Mouse (Mus musculus): ENCODE results near the gene Ssh2. TPM values are rescaled to one million over a fixed set of nuclear protein-coding genes. Genes with fewer than 3 reads are reported as not detected.

Gene Ssh2
- polyA plus RNA-seq, 1 experiment from 2014 or later, result 7.4 TPM

DNA sequence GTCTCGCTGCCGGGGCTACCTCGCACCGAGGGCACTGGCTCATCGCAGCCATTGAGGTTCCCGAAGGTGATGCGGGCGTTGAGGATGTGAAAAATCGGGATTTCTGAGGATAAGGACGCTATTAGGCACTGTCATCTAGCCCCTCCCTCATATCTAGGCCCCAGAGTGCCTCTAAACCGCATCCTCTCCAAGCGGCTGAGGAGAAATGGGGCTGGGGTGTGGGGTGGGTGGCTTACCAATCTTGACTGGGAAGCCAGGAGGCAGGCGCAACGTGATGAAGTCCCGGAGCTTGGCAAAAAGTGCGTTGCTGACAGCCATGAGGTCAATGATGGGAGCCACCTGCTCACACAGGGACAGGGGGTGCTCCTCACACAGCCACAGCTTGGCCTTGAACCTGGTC lies 256.7 kb downstream of the Ssh2 start:
- 83% methylated on average over 16 of the region's 16 CpGs for WGBS
- peaks cover 23% of the 10 kb centered on the region for H3K36me3 ChIP-seq (ENCODE audit: insufficient read depth, low read length)
- no peak overlapping the region for H3K4me3 ChIP-seq (ENCODE audit: low read length)
- 0 out of 2 replicates have a peak, but pooled peaks cover 8% of the 10 kb centered on the region for H3K27me3 ChIP-seq (ENCODE audit: insufficient read depth, low read length)
- no peak for ATAC-seq (ENCODE audit: low FRiP score, low TSS enrichment)
- H3K9me3 ChIP-seq (ENCODE audit: low read length), result no peaks in the 10 kb centered on the region
- no peak overlapping the region for H3K4me2 ChIP-seq (replicated peaks; ENCODE audit: low read depth, low read length)
- no peak overlapping the region for H3K9ac ChIP-seq (replicated peaks; ENCODE audit: low read length)
- peaks cover under 1% of the 10 kb centered on the region; the same call in 1 of the 2 replicates for H3K4me1 ChIP-seq (ENCODE audit: insufficient read depth, low read length)
- H3K27ac ChIP-seq (ENCODE audit: low read length), result no peak overlapping the region

DNA sequence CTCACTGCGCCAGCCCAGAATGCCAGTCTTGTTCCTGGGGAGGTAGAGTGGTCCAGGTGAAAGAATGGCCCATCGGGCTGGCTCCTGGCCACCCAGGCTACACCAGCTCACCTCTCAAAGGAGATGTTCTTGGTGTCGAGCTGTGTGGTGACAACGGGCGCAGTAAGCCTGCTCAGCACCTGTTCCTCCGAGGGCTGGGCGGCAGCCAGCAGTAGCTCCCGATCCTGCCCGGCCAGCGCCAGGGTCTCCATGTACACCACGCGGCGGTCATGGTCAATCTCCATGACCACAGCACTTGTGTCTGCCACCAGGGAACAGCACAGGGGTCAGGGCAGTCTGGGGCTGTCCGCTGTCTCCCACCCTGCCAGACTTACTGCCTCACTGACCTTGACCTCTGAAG lies 260.1 kb downstream of the Ssh2 start:
- Histone ChIP-seq H3K36me3 (ENCODE audit: insufficient read depth, low read length) (peaks cover 18% of the 10 kb centered on the region), H3K4me3 (ENCODE audit: low read length) (no peak overlapping the region), H3K9me3 (ENCODE audit: low read length) (no peaks in the 10 kb centered on the region), H3K4me2 (replicated peaks; ENCODE audit: low read depth, low read length) (no peak overlapping the region), H3K4me1 (ENCODE audit: insufficient read depth, low read length) (no peaks in the 10 kb centered on the region), H3K27ac (ENCODE audit: low read length) (peak overlapping the region; percentile 41; the same call in 1 of the 2 replicates), H3K9ac (replicated peaks; ENCODE audit: low read length) (no peak overlapping the region), H3K27me3 (ENCODE audit: insufficient read depth, low read length) (no peaks in the 10 kb centered on the region)
- ATAC-seq (ENCODE audit: low FRiP score, low TSS enrichment), result no peak
- WGBS, result 88% methylated on average over 14 of the region's 14 CpGs

DNA sequence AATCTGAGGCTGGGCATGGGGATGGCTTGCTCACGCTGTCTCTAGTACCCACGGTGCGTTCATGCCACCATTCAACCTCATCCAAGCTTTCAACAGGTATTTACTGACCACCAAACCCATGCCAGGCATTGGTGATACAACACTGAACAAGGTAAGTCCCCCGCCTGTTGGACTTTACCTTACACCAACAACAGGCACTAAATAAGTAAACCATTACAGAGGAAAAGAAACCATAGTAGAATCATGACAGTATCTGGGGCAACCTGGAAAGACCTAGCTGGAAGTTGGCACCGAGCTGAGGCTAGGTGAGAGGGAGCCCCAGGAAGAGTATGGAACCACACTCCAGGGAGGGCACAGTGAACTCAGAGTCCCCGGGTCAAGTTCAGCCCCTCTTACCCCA lies 260.8 kb downstream of the Ssh2 start:
- Histone ChIP-seq H3K4me2 (replicated peaks; ENCODE audit: low read depth, low read length) (no peak overlapping the region), H3K9me3 (ENCODE audit: low read length) (no peaks in the 10 kb centered on the region), H3K27me3 (ENCODE audit: insufficient read depth, low read length) (no peaks in the 10 kb centered on the region), H3K27ac (ENCODE audit: low read length) (peak overlapping the region; percentile 41), H3K4me1 (ENCODE audit: insufficient read depth, low read length) (no peaks in the 10 kb centered on the region), H3K9ac (replicated peaks; ENCODE audit: low read length) (no peak overlapping the region), H3K36me3 (ENCODE audit: insufficient read depth, low read length) (peaks cover 12% of the 10 kb centered on the region), H3K4me3 (ENCODE audit: low read length) (no peak overlapping the region)
- ATAC-seq (ENCODE audit: low FRiP score, low TSS enrichment), result peak; percentile 65; the same call in 1 of the 2 replicates
- WGBS, result 89% methylated on average over 6 of the region's 6 CpGs

DNA sequence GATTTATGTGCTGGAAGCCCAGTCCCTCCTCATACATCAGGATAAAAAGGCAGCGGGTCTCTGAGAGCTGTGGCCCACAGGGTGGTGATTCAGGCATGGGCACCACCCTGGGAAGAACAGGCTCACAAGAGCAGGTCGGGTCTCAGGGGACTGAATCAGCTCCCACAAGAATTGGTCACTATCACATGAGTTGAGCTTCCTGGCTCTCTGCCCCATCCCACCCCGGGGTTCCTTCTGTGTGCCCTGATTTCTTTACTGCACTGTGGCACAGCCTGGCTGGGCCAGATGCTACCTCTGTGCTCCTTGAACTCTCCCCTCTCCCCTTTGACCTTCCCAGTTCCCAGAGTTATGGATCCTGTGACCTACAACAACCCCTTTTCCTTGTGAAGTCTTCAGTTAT lies 267.0 kb downstream of the Ssh2 start:
- H3K4me3 ChIP-seq (ENCODE audit: low read length), result no peak overlapping the region
- H3K4me2 ChIP-seq (replicated peaks; ENCODE audit: low read depth, low read length), result no peak overlapping the region
- no peaks in the 10 kb centered on the region for H3K27me3 ChIP-seq (ENCODE audit: insufficient read depth, low read length)
- H3K4me1 ChIP-seq (ENCODE audit: insufficient read depth, low read length), result peaks cover 17% of the 10 kb centered on the region
- 59% methylated on average over 3 of the region's 3 CpGs for WGBS
- no peak overlapping the region for H3K9ac ChIP-seq (replicated peaks; ENCODE audit: low read length)
- H3K27ac ChIP-seq (ENCODE audit: low read length), result no peak overlapping the region
- H3K36me3 ChIP-seq (ENCODE audit: insufficient read depth, low read length), result no peaks in the 10 kb centered on the region
- ATAC-seq (ENCODE audit: low FRiP score, low TSS enrichment), result no peak
- no peaks in the 10 kb centered on the region for H3K9me3 ChIP-seq (ENCODE audit: low read length)

DNA sequence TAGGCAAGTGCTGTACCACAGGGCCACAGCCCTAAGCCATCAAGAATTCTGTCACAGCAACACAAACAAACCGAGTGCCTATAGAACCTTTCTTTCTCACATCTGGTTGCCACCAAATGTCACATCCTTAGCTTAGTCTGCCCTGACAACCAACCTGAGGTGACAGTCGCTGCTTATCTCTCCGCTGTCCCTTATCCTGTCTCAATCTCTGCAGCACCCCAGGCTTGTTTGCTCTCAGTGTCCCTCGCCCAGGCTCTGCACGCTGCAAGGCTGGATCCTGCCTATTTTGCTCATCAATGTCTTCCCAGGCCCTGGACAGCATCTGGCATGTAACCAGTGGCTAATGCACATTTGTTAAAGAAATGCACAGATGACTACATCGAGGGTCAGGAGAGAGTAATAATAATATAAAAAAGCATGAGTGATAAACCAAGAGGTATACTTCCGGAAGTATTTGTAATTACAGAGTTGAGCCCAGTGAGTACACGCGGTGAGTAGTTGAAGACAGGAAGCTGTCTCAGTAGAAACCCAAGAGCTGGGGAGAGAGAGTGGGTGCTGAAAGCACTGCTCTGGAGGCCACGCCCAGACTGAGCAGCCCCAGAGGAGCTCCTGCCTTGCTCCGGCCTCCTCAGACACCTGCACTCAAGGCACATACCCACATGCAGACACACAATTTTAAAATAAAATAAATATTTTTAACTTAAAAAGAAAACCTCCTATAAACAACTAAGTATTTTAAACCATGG lies 267.6 kb downstream of the Ssh2 start:
- H3K9me3 ChIP-seq (ENCODE audit: low read length), result no peaks in the 10 kb centered on the region
- peaks cover 23% of the 10 kb centered on the region for H3K4me1 ChIP-seq (ENCODE audit: insufficient read depth, low read length)
- 60% methylated on average over 11 of the region's 11 CpGs for WGBS
- H3K9ac ChIP-seq (replicated peaks; ENCODE audit: low read length), result no peak overlapping the region
- no peak overlapping the region for H3K4me3 ChIP-seq (ENCODE audit: low read length)
- no peaks in the 10 kb centered on the region for H3K27me3 ChIP-seq (ENCODE audit: insufficient read depth, low read length)
- no peak overlapping the region for H3K27ac ChIP-seq (ENCODE audit: low read length)
- ATAC-seq (ENCODE audit: low FRiP score, low TSS enrichment), result no peak
- no peaks in the 10 kb centered on the region for H3K36me3 ChIP-seq (ENCODE audit: insufficient read depth, low read length)
- no peak overlapping the region for H3K4me2 ChIP-seq (replicated peaks; ENCODE audit: low read depth, low read length)

DNA sequence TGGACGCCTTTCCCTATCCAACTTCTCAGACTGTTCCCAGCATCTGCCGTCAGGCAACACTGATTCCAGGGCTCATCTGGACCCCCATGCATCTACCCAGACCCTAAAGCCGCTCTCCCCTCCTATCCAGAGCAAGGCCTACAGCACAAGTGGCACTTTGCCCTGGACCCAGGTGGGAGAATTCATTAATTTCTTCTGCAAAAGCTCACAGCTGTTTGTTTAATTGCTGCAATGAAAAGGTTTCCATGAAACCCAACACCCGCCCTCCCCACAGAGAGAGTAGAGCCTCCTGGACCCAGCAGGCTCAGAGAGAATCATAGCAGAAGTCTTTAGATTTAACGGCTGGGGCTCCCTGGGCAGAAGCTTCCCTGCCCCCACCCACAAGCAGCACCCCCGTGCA lies 269.1 kb downstream of the Ssh2 start:
- no peaks in the 10 kb centered on the region for H3K36me3 ChIP-seq (ENCODE audit: insufficient read depth, low read length)
- H3K27ac ChIP-seq (ENCODE audit: low read length), result 0 out of 2 replicates have a peak overlapping the region, but pooled peaks have one; percentile 3
- no peak overlapping the region for H3K4me2 ChIP-seq (replicated peaks; ENCODE audit: low read depth, low read length)
- no peaks in the 10 kb centered on the region for H3K27me3 ChIP-seq (ENCODE audit: insufficient read depth, low read length)
- H3K9ac ChIP-seq (replicated peaks; ENCODE audit: low read length), result 0 out of 2 replicates have a peak overlapping the region, but pooled peaks have one; percentile 27
- ATAC-seq (ENCODE audit: low FRiP score, low TSS enrichment), result no peak
- no peaks in the 10 kb centered on the region for H3K9me3 ChIP-seq (ENCODE audit: low read length)
- 38% methylated on average over 6 of the region's 6 CpGs for WGBS
- H3K4me3 ChIP-seq (ENCODE audit: low read length), result no peak overlapping the region
- peaks cover 32% of the 10 kb centered on the region for H3K4me1 ChIP-seq (ENCODE audit: insufficient read depth, low read length)

DNA sequence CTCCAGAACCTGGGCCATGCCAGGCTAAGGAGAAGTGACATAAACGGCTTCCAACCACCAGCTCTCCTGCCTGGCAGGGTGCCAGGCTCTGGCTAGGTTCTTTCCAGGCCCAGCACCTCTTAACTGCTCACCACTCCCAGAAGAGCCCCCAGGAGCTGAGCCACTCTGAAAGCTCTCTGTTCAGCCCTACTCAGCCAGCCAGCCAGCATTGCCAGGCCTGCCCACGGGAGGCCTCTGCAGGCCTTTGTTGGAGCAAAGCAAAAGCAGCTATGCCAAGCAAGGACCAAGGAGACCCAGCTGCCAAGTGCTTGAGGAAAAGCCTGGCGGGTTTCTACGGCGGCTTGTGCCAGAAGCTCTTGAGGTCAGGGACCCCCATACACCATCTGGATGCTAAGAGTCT lies 270.7 kb downstream of the Ssh2 start:
- no peaks in the 10 kb centered on the region for H3K27me3 ChIP-seq (ENCODE audit: insufficient read depth, low read length)
- no peak overlapping the region for H3K4me3 ChIP-seq (ENCODE audit: low read length)
- peaks cover 47% of the 10 kb centered on the region for H3K4me1 ChIP-seq (ENCODE audit: insufficient read depth, low read length)
- 71% methylated on average over 5 of the region's 5 CpGs for WGBS
- ATAC-seq (ENCODE audit: low FRiP score, low TSS enrichment), result no peak
- no peak overlapping the region for H3K4me2 ChIP-seq (replicated peaks; ENCODE audit: low read depth, low read length)
- no peaks in the 10 kb centered on the region for H3K9me3 ChIP-seq (ENCODE audit: low read length)
- no peak overlapping the region for H3K9ac ChIP-seq (replicated peaks; ENCODE audit: low read length)
- H3K27ac ChIP-seq (ENCODE audit: low read length), result no peak overlapping the region
- H3K36me3 ChIP-seq (ENCODE audit: insufficient read depth, low read length), result no peaks in the 10 kb centered on the region

DNA sequence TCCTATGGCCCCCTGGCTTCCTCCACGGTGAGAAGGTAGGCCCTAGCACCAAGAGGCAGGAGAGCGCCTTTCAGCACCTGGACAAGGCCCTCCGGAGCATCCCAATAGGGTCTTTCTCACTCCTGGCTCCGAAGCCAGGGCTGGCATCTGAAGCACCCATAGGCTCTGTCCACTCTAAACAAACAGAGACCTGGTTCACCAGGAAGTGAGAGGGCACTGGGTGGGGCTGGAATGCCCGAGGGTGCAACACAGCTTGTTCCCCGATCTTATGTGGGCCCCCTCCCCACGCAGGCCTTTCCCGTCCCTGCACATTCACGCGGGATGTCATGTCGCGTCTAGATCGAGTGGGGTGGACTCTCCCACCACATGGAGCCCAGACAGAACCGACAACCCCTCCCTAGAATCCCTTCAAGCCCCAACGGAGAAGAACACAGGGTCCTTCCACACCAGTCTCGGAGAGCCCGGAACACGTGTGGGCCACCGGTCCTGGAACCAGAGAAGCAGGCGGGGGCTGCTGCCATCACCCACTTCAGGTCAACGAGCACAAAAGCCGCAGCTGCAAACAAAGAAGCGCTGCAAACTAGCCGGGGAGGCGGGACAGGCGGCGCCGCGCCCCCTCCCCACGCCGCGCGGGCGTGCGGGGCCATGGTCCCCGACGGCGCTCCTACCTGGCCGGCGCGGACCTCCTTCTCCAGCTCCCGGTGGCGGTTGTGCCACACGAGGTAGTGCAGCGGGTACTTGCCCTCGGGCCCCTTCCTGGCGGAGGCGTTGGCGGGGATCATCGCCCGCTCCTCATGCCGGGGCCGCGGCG lies 272.9 kb downstream of the Ssh2 start:
- peak overlapping the region; percentile 86 for H3K9ac ChIP-seq (replicated peaks; ENCODE audit: low read length)
- no peak overlapping the region for H3K27ac ChIP-seq (ENCODE audit: low read length)
- H3K4me1 ChIP-seq (ENCODE audit: insufficient read depth, low read length), result peaks cover 57% of the 10 kb centered on the region
- ATAC-seq (ENCODE audit: low FRiP score, low TSS enrichment), result no peak
- no peaks in the 10 kb centered on the region for H3K27me3 ChIP-seq (ENCODE audit: insufficient read depth, low read length)
- peak overlapping the region; percentile 91 for H3K4me3 ChIP-seq (ENCODE audit: low read length)
- WGBS, result 3% methylated on average over 52 of the region's 55 CpGs
- H3K9me3 ChIP-seq (ENCODE audit: low read length), result no peaks in the 10 kb centered on the region
- H3K36me3 ChIP-seq (ENCODE audit: insufficient read depth, low read length), result no peaks in the 10 kb centered on the region
- H3K4me2 ChIP-seq (replicated peaks; ENCODE audit: low read depth, low read length), result peak overlapping the region; percentile 97

DNA sequence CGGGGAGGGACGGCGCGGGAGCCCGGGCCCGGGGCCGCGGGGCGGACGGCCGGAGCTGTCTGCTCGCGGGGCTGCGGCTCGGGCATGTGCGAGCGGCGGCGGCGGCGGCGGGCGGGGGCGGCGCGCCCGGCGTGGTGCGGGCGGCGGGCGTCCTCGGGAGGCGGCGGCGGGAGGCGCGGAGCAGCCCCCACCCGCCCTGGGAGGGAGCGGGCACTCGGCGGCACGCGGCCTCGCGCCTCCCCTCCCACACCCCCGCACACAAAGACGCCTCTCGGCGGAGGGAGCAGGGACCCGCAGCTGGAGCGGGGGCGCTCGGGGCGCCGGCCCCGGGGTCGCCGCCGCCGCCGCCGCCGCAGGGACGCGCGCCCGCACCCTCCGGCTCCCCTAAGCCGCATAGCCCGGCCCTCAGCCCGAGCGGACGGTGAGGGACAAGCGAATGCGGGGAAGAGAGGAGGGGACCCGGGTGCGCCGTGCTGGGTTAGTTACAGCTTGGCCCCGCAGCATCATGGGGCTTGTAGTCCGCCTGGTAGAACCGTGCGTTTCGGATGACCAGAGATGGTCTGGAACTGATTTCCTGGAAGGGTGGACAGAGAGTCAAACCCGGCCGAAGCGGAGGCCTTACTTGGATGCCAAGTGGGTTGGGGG lies 273.6 kb downstream of the Ssh2 start, which contains the start of gene Ankrd13b:
Ankrd13b (minus strand) TSS at position 88 of the 645 bp plus-strand sequence.
- WGBS, result under 1% methylated on average over 42 of the region's 87 CpGs
- peak within 1 kb of the TSS; percentile 97 for H3K4me2 ChIP-seq (replicated peaks; ENCODE audit: low read depth, low read length)
- H3K4me1 ChIP-seq (ENCODE audit: insufficient read depth, low read length), result peaks cover 63% of the 10 kb centered on the region
- no peaks in the 10 kb centered on the region for H3K9me3 ChIP-seq (ENCODE audit: low read length)
- no peaks in the 10 kb centered on the region for H3K27me3 ChIP-seq (ENCODE audit: insufficient read depth, low read length)
- peak within 1 kb of the TSS; percentile 86 for H3K9ac ChIP-seq (replicated peaks; ENCODE audit: low read length)
- H3K4me3 ChIP-seq (ENCODE audit: low read length), result peak within 1 kb of the TSS; percentile 91
- no peaks in the 10 kb centered on the region for H3K36me3 ChIP-seq (ENCODE audit: insufficient read depth, low read length)
- peak within 1 kb of the TSS; percentile 21; the same call in 1 of the 2 replicates for H3K27ac ChIP-seq (ENCODE audit: low read length)
- peak; percentile 60 for ATAC-seq (ENCODE audit: low FRiP score, low TSS enrichment)

Measured in kidney, embryonic 16.5 days (tissue).